Mouse (Mus musculus) frontal cortex, postnatal 25 days (tissue): ENCODE data around the gene Qrsl1.

Experiments used
- DNase-seq, 2 experiments: peaks; one replicate each; pipeline ENCODE4 v3.0.0; 2022; ENCODE audit warnings: low spot score in 2 of 2

Gene Qrsl1

GRCm38 (mm10) chr10:43870752-43871151 is 30.8 kb downstream of the Qrsl1 start:
- DNase-seq: peak in 1 of 2 experiments; percentile 11

- no peak for DNase-seq
These were observed 45.2 kb downstream of the Qrsl1 start for GRCm38 (mm10) chr10:43856351-43856750.

- DNase-seq: no peak
These were observed 45.6 kb downstream of the Qrsl1 start for GRCm38 (mm10) chr10:43855916-43856315.

GRCm38 (mm10) chr10:43851898-43852297 is 49.6 kb downstream of the Qrsl1 start:
- no peak for DNase-seq

GRCm38 (mm10) chr10:43849478-43849877 is 52.1 kb downstream of the Qrsl1 start:
- DNase-seq: no peak

GRCm38 (mm10) chr10:43846141-43846622 is 55.4 kb downstream of the Qrsl1 start:
- no peak for DNase-seq

GRCm38 (mm10) chr10:43845442-43845841 is 56.1 kb downstream of the Qrsl1 start:
- no peak for DNase-seq

GRCm38 (mm10) chr10:43841441-43841840 is 60.1 kb downstream of the Qrsl1 start:
- no peak for DNase-seq

- DNase-seq: no peak
These were observed 68.7 kb downstream of the Qrsl1 start for GRCm38 (mm10) chr10:43832868-43833267.

- DNase-seq: peak in 1 of 2 experiments; percentile 8
These were observed 71.1 kb downstream of the Qrsl1 start for GRCm38 (mm10) chr10:43830251-43831018.

GRCm38 (mm10) chr10:43828686-43829015 is 72.9 kb downstream of the Qrsl1 start:
- no peak for DNase-seq

GRCm38 (mm10) chr10:43827958-43828685 is 73.4 kb downstream of the Qrsl1 start:
- DNase-seq: no peak

GRCm38 (mm10) chr10:43826773-43827621 is 74.5 kb downstream of the Qrsl1 start:
- DNase-seq: no peak

- no peak for DNase-seq
These were observed 75.8 kb downstream of the Qrsl1 start for GRCm38 (mm10) chr10:43825696-43826095.

- no peak for DNase-seq
These were observed 76.8 kb downstream of the Qrsl1 start for GRCm38 (mm10) chr10:43824713-43825112.
